ENCODE assay signal across 20 mouse cellular contexts in genomic region chr16:33963509-33963908, GRCm38 (mm10). TPM values are rescaled to one million over a fixed set of nuclear protein-coding genes. Genes with fewer than 3 reads are reported as not detected.
DNase-seq lines count a peak whose midpoint lies in the region; ATAC-seq and TF ChIP-seq lines count a peak whose summit lies in the region.
"Had no signal": no experiment of that assay in that cellular context is flagged by ENCODE, and none has a peak within 500 bp of the region (broad histone marks: within the 10 kb centered on the region; RNA-seq: fewer than 3 reads in every experiment).

No protein-coding gene starts in this region.

- H3K4me3 ChIP-seq in liver, embryonic 15.5 days (replicated peaks), result no peak overlapping the region
- no peak overlapping the region for H3K4me3 ChIP-seq in liver, embryonic 12.5 days
- no peak overlapping the region for H3K4me3 ChIP-seq in stomach, postnatal 0 days (ENCODE audit: low read depth, low read length)
- H3K4me3 ChIP-seq: forebrain, embryonic 13.5 days; heart, embryonic 15.5 days; hindbrain, embryonic 13.5 days; midbrain, embryonic 12.5 days had no signal

- no peak overlapping the region for H3K9ac ChIP-seq in liver, embryonic 15.5 days
- H3K9ac ChIP-seq in liver, embryonic 12.5 days, result no peak overlapping the region
- H3K9ac ChIP-seq in stomach, postnatal 0 days (ENCODE audit: low read length), result no peak overlapping the region
- H3K9ac ChIP-seq: forebrain, embryonic 13.5 days; heart, embryonic 15.5 days; hindbrain, embryonic 13.5 days; liver, embryonic 14.5 days; midbrain, embryonic 12.5 days had no signal

- no peak for TF ChIP-seq EP300 in stomach, postnatal 0 days (optimal IDR thresholded peaks at IDR 0.05)

- no peak for TF ChIP-seq CTCF in stomach, postnatal 0 days (IDR thresholded peaks at IDR 0.05; ENCODE audit: low read depth)

- peaks cover 34% of the 10 kb centered on the region for H3K4me1 ChIP-seq in liver, embryonic 15.5 days (replicated peaks)
- H3K4me1 ChIP-seq in liver, embryonic 12.5 days, result peaks cover 43% of the 10 kb centered on the region
- H3K4me1 ChIP-seq in stomach, postnatal 0 days (replicated peaks; ENCODE audit: control insufficient read depth, insufficient read depth), result no peaks in the 10 kb centered on the region

- no peaks in the 10 kb centered on the region for H3K27me3 ChIP-seq in liver, embryonic 15.5 days
- no peaks in the 10 kb centered on the region for H3K27me3 ChIP-seq in liver, embryonic 12.5 days (replicated peaks)
- H3K27me3 ChIP-seq in stomach, postnatal 0 days (ENCODE audit: control insufficient read depth, insufficient read depth, low read length), result no peaks in the 10 kb centered on the region
- H3K27me3 ChIP-seq: forebrain, embryonic 13.5 days; heart, embryonic 15.5 days; hindbrain, embryonic 13.5 days; midbrain, embryonic 12.5 days had no signal

- peak; percentile 53 for DNase-seq in heart, adult 11 months
- no peak for DNase-seq in heart, adult 8-10 months (ENCODE audit: low spot score)
- peak; percentile 55 to 79 for DNase-seq in kidney, postnatal 25 days
- peak; percentile 66 for DNase-seq in stomach, postnatal 0 days (ENCODE audit: low spot score)
- no peak for DNase-seq in right cerebral cortex, adult 18-20 months
- DNase-seq in lung, postnatal 14 days, result no peak
- DNase-seq: adrenal gland, postnatal 14 days; cerebellum, adult 2 months; gastrocnemius, postnatal 36 days; heart, postnatal 36 days; layer of hippocampus, postnatal 36 days; thymus, postnatal 4 days had no signal

- peaks cover 50% of the 10 kb centered on the region for H3K36me3 ChIP-seq in liver, embryonic 15.5 days (replicated peaks)
- H3K36me3 ChIP-seq in liver, embryonic 12.5 days, result peaks cover 54% of the 10 kb centered on the region
- peaks cover 6% of the 10 kb centered on the region for H3K36me3 ChIP-seq in stomach, postnatal 0 days (ENCODE audit: control insufficient read depth, insufficient read depth, low read length)

- ATAC-seq in liver, embryonic 15.5 days (ENCODE audit: insufficient read depth), result no peak
- ATAC-seq in liver, embryonic 12.5 days, result no peak
- peak; percentile 86 for ATAC-seq in stomach, postnatal 0 days (ENCODE audit: low FRiP score, low TSS enrichment)
- ATAC-seq: forebrain, embryonic 13.5 days; lung, postnatal 0 days had no signal

- H3K27ac ChIP-seq in liver, embryonic 15.5 days (replicated peaks), result 0 out of 2 replicates have a peak overlapping the region, but pooled peaks have one; percentile 35
- H3K27ac ChIP-seq in liver, embryonic 12.5 days, result no peak overlapping the region
- H3K27ac ChIP-seq in stomach, postnatal 0 days (replicated peaks), result no peak overlapping the region
- H3K27ac ChIP-seq: forebrain, embryonic 13.5 days; heart, embryonic 15.5 days; hindbrain, embryonic 13.5 days; liver, embryonic 14.5 days; midbrain, embryonic 12.5 days had no signal

- H3K4me2 ChIP-seq in liver, embryonic 15.5 days, result no peak overlapping the region
- H3K4me2 ChIP-seq in liver, embryonic 12.5 days, result no peak overlapping the region
- no peak overlapping the region for H3K4me2 ChIP-seq in stomach, postnatal 0 days (replicated peaks; ENCODE audit: low read depth)
- H3K4me2 ChIP-seq: forebrain, embryonic 13.5 days; heart, embryonic 15.5 days; hindbrain, embryonic 13.5 days; midbrain, embryonic 12.5 days had no signal

- 70% methylated on average over 6 of the region's 6 CpGs for WGBS in liver, embryonic 15.5 days (ENCODE audit: insufficient replicate concordance)
- WGBS in liver, embryonic 12.5 days (ENCODE audit: insufficient replicate concordance), result 80% methylated on average over 6 of the region's 6 CpGs
- 54% methylated on average over 6 of the region's 6 CpGs for WGBS in stomach, postnatal 0 days

- no peaks in the 10 kb centered on the region for H3K9me3 ChIP-seq in liver, embryonic 15.5 days (replicated peaks)
- H3K9me3 ChIP-seq in liver, embryonic 12.5 days (replicated peaks), result no peaks in the 10 kb centered on the region
- no peaks in the 10 kb centered on the region for H3K9me3 ChIP-seq in stomach, postnatal 0 days (ENCODE audit: control insufficient read depth, low read length)
- H3K9me3 ChIP-seq: forebrain, embryonic 13.5 days; heart, embryonic 15.5 days; hindbrain, embryonic 13.5 days; midbrain, embryonic 12.5 days had no signal

RNA-seq across cellular contexts. Expression of gene Umps, which starts 3.3 kb away (rescaled TPM):
- 1 to 10 TPM; 7.9 to 9.1 (median 8.3) TPM for total RNA-seq in heart, adult 8-10 months (2022)
- polyA plus RNA-seq in liver, embryonic 15.5 days (2015; fragmentation: Nextera tagmentation; extraction: Ambion mirVana), result 34.0 and 35.1 TPM in 2 replicates
- 66.6 and 68.0 TPM in 2 replicates for polyA plus RNA-seq in liver, embryonic 12.5 days (2016; fragmentation: Nextera tagmentation; extraction: Ambion mirVana)
- 24.0 and 26.4 TPM in 2 replicates for polyA plus RNA-seq in stomach, postnatal 0 days (2015; fragmentation: Nextera tagmentation; extraction: Ambion mirVana)

Comparison
In these comparisons a context has a peak if more than half of its experiments do, and no peak if none do; other contexts are left out.
1. DNase-seq: peak in heart, adult 11 months (single experiment), kidney, postnatal 25 days (2 of 2) and stomach, postnatal 0 days (single experiment); none in heart, adult 8-10 months (single experiment), right cerebral cortex, adult 18-20 months (single experiment) and lung, postnatal 14 days (single experiment).